Mouse (Mus musculus): ENCODE data around the gene Sept9.

DNA sequence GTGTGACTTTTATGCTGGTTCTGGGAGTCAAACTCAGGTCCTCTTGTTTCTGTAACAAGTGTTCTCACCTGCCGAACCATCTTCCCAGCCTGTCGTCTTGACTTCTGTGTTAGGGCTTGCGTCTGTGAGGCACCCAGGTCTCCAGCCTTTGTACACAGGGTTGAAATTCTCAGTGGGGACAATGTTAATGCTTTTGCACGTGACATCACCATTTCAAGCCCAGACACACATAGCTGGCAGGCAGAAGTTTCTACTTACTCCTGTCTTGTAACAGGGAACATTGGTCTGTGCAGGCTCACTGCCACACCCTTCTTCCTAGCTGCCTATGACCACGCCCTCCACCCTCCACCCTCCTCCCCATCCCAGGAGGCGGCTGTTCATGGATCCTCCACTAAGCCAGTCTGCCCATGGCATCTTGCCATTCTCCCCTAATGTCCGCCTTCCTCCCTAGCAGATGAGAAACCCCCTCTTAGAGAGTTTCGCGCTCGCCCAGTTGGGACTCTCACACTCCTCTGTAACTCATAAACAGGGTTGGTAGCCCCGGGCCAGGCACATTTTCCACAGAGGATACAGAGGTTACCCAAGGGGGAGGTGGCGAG is 124.6 kb downstream of the Sept9 start:
- TF ChIP-seq CTCF (IDR thresholded peaks at IDR 0.05; ENCODE audit: control insufficient read depth, insufficient read depth, insufficient replicate concordance, low read depth, low read length) (no peak), POLR2A (IDR thresholded peaks at IDR 0.05; ENCODE audit: control insufficient read depth, low read depth, low read length) (no peak)
